Mouse (Mus musculus) heart, adult 8-10 months (tissue): ENCODE results near the gene Gm29276. TPM values are rescaled to one million over a fixed set of nuclear protein-coding genes. Genes with fewer than 3 reads are reported as not detected.
"Not testable (repeated sequence)": the region's sequence is repeated elsewhere in the genome, so short reads cannot be mapped to it uniquely, and the experiment has no call there.

Experiments used
- DNase-seq: peaks from one replicate; pipeline ENCODE4 v3.0.0; 2022; ENCODE audit warnings: low spot score
- total RNA-seq, 4 experiments: library from RNA; stranded (reverse); gene quantifications; 2 replicates each; pipeline ENCODE4 v1.2.4; 2022

Gene Gm29276
- not detected for total RNA-seq

DNA sequence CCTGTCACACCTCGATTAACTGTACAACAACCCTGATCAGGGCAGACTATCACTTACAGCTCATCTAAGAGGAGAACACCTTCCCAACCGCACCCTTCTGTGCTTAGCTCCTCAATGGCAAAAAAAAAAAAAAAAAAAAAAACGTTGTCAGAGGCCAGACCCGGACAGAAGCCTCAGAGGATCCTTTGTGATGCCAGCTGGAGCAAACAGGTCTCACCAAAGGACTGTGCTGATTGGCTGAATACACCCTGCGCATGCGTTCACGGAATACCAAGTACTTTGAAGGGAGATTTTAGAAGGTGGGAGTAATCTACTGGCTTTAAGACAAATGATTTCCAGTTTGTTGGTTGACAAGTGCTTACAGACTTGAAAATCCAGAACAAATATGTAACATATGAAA lies at the start of gene Gm29276:
Gene Gm29276, minus strand, starts transcription at position 101 of the 400 bp plus-strand sequence.
- DNase-seq: not testable (repeated sequence)
